Mouse (Mus musculus): Measurements from ENCODE around the gene Olfr115. TPM values are rescaled to one million over a fixed set of nuclear protein-coding genes. Genes with fewer than 3 reads are reported as not detected.

Olfr115 gene
- polyA plus RNA-seq (2012; rRNA removed), result not detected in 2 replicates

DNA sequence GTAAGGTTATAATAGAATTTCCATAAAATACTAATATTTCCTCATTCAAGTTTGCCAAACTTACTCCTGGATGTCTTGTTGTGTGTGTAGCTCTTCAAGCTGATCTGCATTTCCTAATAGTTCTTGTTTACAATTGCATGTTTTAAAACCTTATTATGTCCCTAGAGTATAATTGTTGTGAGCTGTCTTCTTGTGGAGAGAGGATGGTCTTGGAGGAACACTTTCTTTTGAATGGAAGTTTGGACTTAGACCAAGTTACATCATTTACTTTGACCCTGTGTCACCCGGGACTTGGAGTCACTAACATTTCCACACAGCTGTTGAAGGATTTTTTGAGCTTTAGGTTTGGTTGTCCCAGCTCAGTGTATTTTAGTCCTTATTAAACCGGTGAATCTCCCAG is at the start of gene Olfr115, which contains the start of gene Olfr116:
Gene Olfr115 (minus strand): TSS at position 101 of the 400 bp plus-strand sequence.
Gene Olfr116 (minus strand): TSS at position 191 of the 400 bp plus-strand sequence.
- TF ChIP-seq POLR2A (IDR thresholded peaks at IDR 0.05; ENCODE audit: borderline replicate concordance, extremely low read depth, low read depth, low read length) (no peak), CTCF (IDR thresholded peaks at IDR 0.05; ENCODE audit: insufficient read depth, low read length) (no peak)
- Histone ChIP-seq H3K4me3 (replicated peaks; ENCODE audit: extremely low read depth, low read depth, low read length) (no peak within 1 kb of the TSS), H3K4me1 (ENCODE audit: control insufficient read depth, insufficient read depth, low read length) (no peaks in the 10 kb centered on the region)
- no peak for DNase-seq
- WGBS, result 83% methylated on average over 2 of the region's 2 CpGs

DNA sequence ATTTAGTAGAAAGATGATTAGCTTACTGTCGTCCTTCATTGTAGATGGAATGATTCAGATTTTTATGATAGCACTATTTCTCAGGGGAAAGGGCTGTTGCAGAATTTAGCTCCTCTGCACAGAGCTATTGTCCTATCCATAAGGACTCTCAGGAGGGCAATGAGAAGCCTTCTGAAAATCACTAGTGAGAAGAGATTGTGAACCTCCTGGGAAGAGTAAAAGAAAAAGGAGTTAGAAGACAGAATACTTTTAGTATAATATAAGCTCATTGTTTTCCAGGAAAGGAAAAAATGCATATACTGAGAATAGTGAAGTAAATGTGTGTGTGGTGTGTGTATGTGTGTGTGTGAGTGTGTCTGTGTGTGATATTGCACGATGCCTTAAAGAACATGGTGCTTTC is 39.8 kb upstream of the Olfr115 start, which contains the start of gene Olfr118:
Gene Olfr118 (plus strand): TSS at position 301 of the 400 bp plus-strand sequence.
- TF ChIP-seq CTCF (IDR thresholded peaks at IDR 0.05; ENCODE audit: insufficient read depth, low read length) (no peak), POLR2A (IDR thresholded peaks at IDR 0.05; ENCODE audit: borderline replicate concordance, extremely low read depth, low read depth, low read length) (no peak)
- DNase-seq, result no peak
- 46% methylated on average over 2 of the region's 2 CpGs for WGBS
- Histone ChIP-seq H3K4me3 (replicated peaks; ENCODE audit: extremely low read depth, low read depth, low read length) (no peak within 1 kb of the TSS), H3K4me1 (ENCODE audit: control insufficient read depth, insufficient read depth, low read length) (no peaks in the 10 kb centered on the region)

DNA sequence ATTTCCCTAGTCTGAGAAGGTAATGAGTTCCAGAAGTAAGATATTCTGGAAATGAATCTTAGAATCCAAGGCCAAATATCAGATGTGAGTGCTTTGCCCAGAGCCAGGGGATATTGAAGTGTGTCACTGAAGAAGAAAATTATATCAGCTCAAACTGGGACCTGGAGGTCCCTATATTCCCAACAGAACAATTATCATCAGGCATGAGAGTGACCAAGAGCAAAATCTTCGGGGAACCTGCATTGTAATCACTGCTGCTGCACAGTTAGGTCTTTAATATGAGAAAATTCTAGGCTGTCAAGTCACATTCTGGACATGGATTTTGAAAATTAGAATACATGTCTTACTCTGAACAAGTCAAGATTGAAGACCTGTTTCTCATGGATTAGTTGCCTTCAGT is 36.8 kb upstream of the Olfr115 start, which contains the start of gene Olfr117:
Gene Olfr117 (minus strand): TSS at position 101 of the 400 bp plus-strand sequence.
- H3K4me1 ChIP-seq (ENCODE audit: control insufficient read depth, insufficient read depth, low read length), result no peaks in the 10 kb centered on the region
- TF ChIP-seq POLR2A (IDR thresholded peaks at IDR 0.05; ENCODE audit: borderline replicate concordance, extremely low read depth, low read depth, low read length) (no peak), CTCF (IDR thresholded peaks at IDR 0.05; ENCODE audit: insufficient read depth, low read length) (no peak)
- 53% methylated on average over 1 of the region's 1 CpGs for WGBS

DNA sequence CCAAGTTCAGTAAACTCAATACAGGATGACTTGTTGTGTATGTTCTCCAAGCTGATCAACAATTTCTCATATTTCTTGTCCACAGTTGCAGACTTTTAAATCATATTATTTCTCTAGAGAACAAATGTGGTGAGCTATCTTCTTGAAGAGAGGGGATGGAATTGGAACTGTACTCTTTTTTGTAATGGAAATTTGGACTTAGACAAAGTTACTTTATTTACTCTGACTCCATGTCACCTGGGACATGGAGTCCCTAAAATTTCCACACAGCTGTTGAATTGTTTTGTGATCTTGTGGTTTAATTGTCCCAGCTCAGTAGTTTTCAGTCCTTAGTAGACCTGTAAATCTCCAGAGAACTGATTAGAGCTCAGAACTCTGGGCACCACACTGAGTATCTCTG is 34.3 kb downstream of the Olfr115 start, which contains the start of gene Olfr114:
Gene Olfr114 (minus strand): TSS at position 101 of the 400 bp plus-strand sequence.
- no peaks in the 10 kb centered on the region for H3K4me1 ChIP-seq (ENCODE audit: control insufficient read depth, insufficient read depth, low read length)
- TF ChIP-seq CTCF (IDR thresholded peaks at IDR 0.05; ENCODE audit: insufficient read depth, low read length) (no peak), POLR2A (IDR thresholded peaks at IDR 0.05; ENCODE audit: borderline replicate concordance, extremely low read depth, low read depth, low read length) (no peak)
- no peak within 1 kb of the TSS for H3K4me3 ChIP-seq (replicated peaks; ENCODE audit: extremely low read depth, low read depth, low read length)
- no peak for DNase-seq

More for the DNA sequence above, 36.8 kb upstream of the Olfr115 start, which contains the start of gene Olfr117:
- no peak within 1 kb of the TSS for H3K4me3 ChIP-seq (replicated peaks; ENCODE audit: extremely low read depth, low read depth, low read length)
- DNase-seq, result no peak

DNA sequence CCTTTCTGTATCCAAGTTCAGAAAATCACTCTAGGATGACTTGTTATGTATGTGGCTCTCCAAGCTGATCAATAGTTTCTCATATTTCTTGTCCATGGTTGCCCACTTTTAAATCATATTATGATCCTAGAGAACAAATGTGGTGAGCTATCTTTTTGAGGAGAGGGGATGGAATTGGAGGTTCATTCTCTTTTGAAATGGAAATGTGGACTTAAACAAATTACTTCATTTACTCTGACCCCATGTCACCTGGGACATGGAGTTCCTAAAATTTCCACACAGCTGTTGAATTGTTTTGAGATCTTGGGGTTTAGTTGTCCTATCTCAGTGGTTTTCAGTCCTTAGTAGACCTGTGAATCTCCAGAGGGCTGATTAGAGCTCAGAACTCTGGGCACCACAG is 49.3 kb downstream of the Olfr115 start, which contains the start of gene Olfr113:
Gene Olfr113 (minus strand): TSS at position 101 of the 400 bp plus-strand sequence.
- TF ChIP-seq POLR2A (IDR thresholded peaks at IDR 0.05; ENCODE audit: borderline replicate concordance, extremely low read depth, low read depth, low read length), result no peak
- no peak for TF ChIP-seq CTCF (IDR thresholded peaks at IDR 0.05; ENCODE audit: insufficient read depth, low read length)
- DNase-seq, result no peak
- Histone ChIP-seq H3K4me1 (ENCODE audit: control insufficient read depth, insufficient read depth, low read length) (no peaks in the 10 kb centered on the region), H3K4me3 (replicated peaks; ENCODE audit: extremely low read depth, low read depth, low read length) (no peak within 1 kb of the TSS)

DNA sequence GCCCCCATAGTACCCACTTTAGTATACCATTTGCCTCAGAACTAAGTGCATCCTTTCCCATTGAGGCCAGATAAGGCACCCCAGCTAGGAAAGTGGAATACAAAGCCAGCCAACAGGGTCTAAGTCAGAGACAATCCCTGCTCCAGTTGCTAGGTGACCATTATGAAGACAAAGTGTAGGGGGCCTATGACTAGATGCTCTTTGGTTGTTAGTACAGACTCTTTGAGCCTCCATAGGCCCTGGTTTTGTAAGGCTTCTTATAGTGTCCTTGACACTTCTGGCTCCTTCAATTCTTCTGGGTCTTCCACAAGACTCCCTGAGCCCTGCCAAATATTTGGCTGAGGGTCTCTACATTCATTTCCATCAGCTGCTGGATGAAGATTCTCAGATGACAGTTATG is 57.6 kb downstream of the Olfr115 start, which contains the start of gene Olfr112:
Gene Olfr112 (minus strand): TSS at position 101 of the 400 bp plus-strand sequence.
- no peak for TF ChIP-seq POLR2A (IDR thresholded peaks at IDR 0.05; ENCODE audit: borderline replicate concordance, extremely low read depth, low read depth, low read length)
- no peak for TF ChIP-seq CTCF (IDR thresholded peaks at IDR 0.05; ENCODE audit: insufficient read depth, low read length)
- no peak for DNase-seq
- Histone ChIP-seq H3K4me3 (replicated peaks; ENCODE audit: extremely low read depth, low read depth, low read length) (no peak within 1 kb of the TSS), H3K4me1 (ENCODE audit: control insufficient read depth, insufficient read depth, low read length) (no peaks in the 10 kb centered on the region)

Other genes with a start within 250 kb of the Olfr115 start
- gene Olfr105-ps, start 248.1 kb downstream of the Olfr115 start, polyA plus RNA-seq (2012; rRNA removed), result not detected in 2 replicates
- not detected in 2 replicates for gene Olfr106-ps, start 236.7 kb downstream of the Olfr115 start, polyA plus RNA-seq (2012; rRNA removed)
- not detected in 2 replicates for gene Olfr107, start 227.9 kb downstream of the Olfr115 start, polyA plus RNA-seq (2012; rRNA removed)
- gene Olfr108, start 181.6 kb downstream of the Olfr115 start, polyA plus RNA-seq (2012; rRNA removed), result not detected in 2 replicates
- not detected in 2 replicates for gene Olfr109, start 168.2 kb downstream of the Olfr115 start, polyA plus RNA-seq (2012; rRNA removed)
- gene H2-M2, start 143.6 kb downstream of the Olfr115 start, polyA plus RNA-seq (2012; rRNA removed), result 0.28 and 0.63 TPM in 2 replicates
- gene Olfr110, start 134.6 kb downstream of the Olfr115 start, polyA plus RNA-seq (2012; rRNA removed), result 0.07 TPM in 1 of 2 replicates, not detected in the other
- gene Olfr111, start 119.1 kb downstream of the Olfr115 start, polyA plus RNA-seq (2012; rRNA removed), result 0.07 and 0.21 TPM in 2 replicates
- not detected in 2 replicates for gene Olfr112, start 57.7 kb downstream of the Olfr115 start, polyA plus RNA-seq (2012; rRNA removed)
- gene Olfr113, start 49.4 kb downstream of the Olfr115 start, polyA plus RNA-seq (2012; rRNA removed), result not detected in 2 replicates
- gene Olfr114, start 34.4 kb downstream of the Olfr115 start, polyA plus RNA-seq (2012; rRNA removed), result not detected in 2 replicates
- gene Olfr116, start 90 bp upstream of the Olfr115 start, polyA plus RNA-seq (2012; rRNA removed), result not detected in 2 replicates
- not detected in 2 replicates for gene Olfr117, start 36.7 kb upstream of the Olfr115 start, polyA plus RNA-seq (2012; rRNA removed)
- not detected in 2 replicates for gene Olfr118, start 39.9 kb upstream of the Olfr115 start, polyA plus RNA-seq (2012; rRNA removed)
- gene Olfr119, start 69.5 kb upstream of the Olfr115 start, polyA plus RNA-seq (2012; rRNA removed), result not detected in 2 replicates
- not detected in 2 replicates for gene Olfr120, start 94.7 kb upstream of the Olfr115 start, polyA plus RNA-seq (2012; rRNA removed)
- not detected in 2 replicates for gene Olfr121, start 121.7 kb upstream of the Olfr115 start, polyA plus RNA-seq (2012; rRNA removed)
- gene Olfr122, start 141.5 kb upstream of the Olfr115 start, polyA plus RNA-seq (2012; rRNA removed), result not detected in 2 replicates
- not detected in 2 replicates for gene Olfr123, start 166.4 kb upstream of the Olfr115 start, polyA plus RNA-seq (2012; rRNA removed)
- gene Olfr124, start 172.8 kb upstream of the Olfr115 start, polyA plus RNA-seq (2012; rRNA removed), result not detected in 2 replicates
- gene Olfr125, start 205.8 kb upstream of the Olfr115 start, polyA plus RNA-seq (2012; rRNA removed), result not detected in 2 replicates
- not detected in 2 replicates for gene Olfr126, start 220.4 kb upstream of the Olfr115 start, polyA plus RNA-seq (2012; rRNA removed)